Mouse (Mus musculus): ENCODE measurements around the gene Cyb561.

DNA sequence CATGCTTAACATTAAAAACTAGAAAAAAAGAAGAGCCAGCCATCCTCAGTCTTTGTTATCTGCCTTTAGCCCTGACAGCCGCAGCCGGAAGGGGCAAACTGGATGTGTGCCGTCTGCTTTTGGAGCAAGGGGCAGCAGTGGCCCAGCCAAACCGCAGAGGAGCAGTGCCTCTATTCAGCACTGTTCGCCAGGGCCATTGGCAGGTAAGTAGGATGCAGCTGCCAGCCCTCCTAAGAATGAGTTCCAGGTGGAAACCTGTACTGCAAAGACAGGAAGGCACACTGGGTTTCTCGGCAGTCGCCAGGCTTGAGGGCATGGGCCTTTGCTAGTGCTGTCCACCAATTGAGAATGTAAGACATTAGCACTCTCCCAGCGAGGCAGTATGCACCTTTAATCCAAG is 44.2 kb downstream of the Cyb561 start:
- TF ChIP-seq POLR2A (IDR thresholded peaks at IDR 0.05; ENCODE audit: insufficient read depth, low read depth, low read length) (no peak), CTCF (IDR thresholded peaks at IDR 0.05) (no peak), EP300 (IDR thresholded peaks at IDR 0.05; ENCODE audit: insufficient read depth, low read depth, low read length) (no peak)

Data from heart, adult 2 months (tissue).